Mouse (Mus musculus): ENCODE measurements around the gene Lap3. TPM values are rescaled to one million over a fixed set of nuclear protein-coding genes. Genes with fewer than 3 reads are reported as not detected.
A peak's percentile ranks its signal among the peaks of the same experiment; 100 is the strongest.

Lap3 gene
- total RNA-seq (2015) (16.8 and 20.0 TPM in 2 replicates), total RNA-seq (2017) (19.5 and 22.7 TPM in 2 replicates)

- ATAC-seq (ENCODE audit: poor library complexity, severe bottlenecking) = peak; percentile 93
These were observed at the start of gene Lap3 for GRCm38 (mm10) chr5:45493191-45494092. Gene Lap3 (plus strand): TSS chr5:45493374.

DNA sequence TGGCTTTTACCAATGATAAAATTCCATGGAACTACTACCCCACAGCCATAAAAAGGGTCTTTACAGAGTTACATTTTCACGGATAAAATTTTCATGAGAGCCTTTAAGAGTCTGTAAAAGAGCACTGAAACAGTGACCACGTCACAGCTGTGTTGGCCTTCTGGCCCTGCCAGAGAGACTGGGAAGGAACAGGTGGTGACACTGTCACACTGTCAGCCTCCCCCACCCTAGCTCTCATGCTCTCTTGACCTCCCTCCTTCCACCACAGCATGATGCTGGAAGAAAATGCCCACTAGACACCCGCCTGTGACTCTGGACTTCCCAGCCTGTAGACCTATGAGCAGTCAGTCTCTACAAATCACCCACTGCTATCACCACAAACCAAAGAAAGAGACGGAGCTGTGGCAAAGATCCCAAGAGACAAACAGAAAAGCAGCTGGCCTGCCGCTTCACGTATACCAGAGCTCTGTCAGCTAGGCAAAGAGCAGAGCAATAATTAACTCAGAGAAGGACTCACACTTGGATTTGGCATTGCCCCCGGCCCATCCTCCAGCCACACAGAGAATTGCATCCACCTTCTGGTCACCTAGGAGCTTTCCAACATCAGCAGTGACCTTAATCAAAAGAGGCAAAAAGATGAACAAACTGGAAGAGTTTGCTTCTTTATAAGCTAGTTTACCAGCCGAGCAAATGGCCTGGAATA, 48.9 kb upstream of the Lap3 start:
- no peak for ATAC-seq (ENCODE audit: poor library complexity, severe bottlenecking)

DNA sequence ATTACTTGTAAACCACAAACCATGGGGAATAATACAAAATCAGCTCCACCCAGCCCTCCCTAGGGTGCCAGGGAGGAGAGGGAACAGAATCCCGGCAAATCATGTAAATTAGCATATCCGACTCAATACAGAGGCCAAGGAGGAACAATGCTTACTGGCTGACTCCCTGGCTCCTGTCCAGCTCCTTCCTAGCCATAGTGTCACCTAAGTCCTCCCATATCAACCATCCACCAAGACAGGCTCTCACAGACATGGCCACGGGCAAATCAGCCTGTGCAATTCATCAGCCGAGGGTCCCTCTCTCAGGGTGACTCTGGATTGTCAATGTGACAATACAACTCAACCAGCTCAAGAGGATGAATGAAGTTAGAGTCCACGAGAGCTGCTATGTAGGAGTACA, 44.5 kb upstream of the Lap3 start:
- ATAC-seq (ENCODE audit: poor library complexity, severe bottlenecking) = no peak

GRCm38 (mm10) chr5:45449206-45449605, 44.0 kb upstream of the Lap3 start:
- ATAC-seq (ENCODE audit: poor library complexity, severe bottlenecking) = no peak

- ATAC-seq (ENCODE audit: poor library complexity, severe bottlenecking) = peak; percentile 89
These were observed 43.1 kb upstream of the Lap3 start, which contains the start of gene Qdpr for GRCm38 (mm10) chr5:45449831-45450716. Gene Qdpr (minus strand): TSS chr5:45450236.

DNA sequence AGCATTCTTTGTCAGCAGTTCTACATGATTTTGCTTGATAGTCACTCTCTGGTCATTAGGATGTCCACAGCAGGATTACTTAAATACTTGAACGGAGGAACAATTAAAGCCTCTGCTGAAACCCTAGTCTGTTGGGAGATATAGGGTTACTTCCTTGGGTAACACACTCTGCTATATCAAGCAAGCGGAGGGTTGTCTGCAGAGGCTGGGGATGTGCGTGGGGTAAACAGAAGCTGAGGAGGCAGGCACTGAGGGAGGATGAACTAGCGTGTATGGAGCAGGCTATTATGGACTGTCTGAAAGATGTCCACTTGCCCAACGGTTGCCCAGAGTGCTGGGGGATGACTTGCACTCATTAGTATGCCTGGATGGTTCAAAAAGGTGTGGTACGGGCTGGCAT, 39.7 kb upstream of the Lap3 start, which contains the start of gene Clrn2:
Gene Clrn2 (plus strand): TSS at position 301 of the 400 bp plus-strand sequence.
- ATAC-seq (ENCODE audit: poor library complexity, severe bottlenecking) = no peak

DNA sequence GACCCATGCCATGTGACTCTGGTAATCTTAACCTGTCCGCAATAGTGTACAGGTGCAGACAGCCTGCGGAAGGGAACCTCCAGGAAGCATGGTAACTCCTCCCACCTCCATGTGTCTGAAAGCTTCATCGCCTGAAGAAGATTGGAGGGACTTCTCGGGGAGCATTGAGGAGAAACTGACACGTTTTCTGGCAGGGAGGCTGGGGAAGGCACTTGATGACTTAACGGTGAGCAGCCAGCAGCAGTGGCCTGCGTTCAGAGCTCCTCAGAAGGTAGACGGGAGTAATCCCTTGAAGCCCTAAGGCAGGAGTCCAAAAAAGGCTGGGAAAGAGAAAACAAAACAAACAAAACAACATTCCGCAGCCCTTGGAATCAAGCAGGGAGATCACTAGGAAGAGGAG, 38.7 kb upstream of the Lap3 start:
- no peak for ATAC-seq (ENCODE audit: poor library complexity, severe bottlenecking)

- ATAC-seq (ENCODE audit: poor library complexity, severe bottlenecking) = no peak
These were observed 20.2 kb upstream of the Lap3 start for GRCm38 (mm10) chr5:45472880-45473450.

DNA sequence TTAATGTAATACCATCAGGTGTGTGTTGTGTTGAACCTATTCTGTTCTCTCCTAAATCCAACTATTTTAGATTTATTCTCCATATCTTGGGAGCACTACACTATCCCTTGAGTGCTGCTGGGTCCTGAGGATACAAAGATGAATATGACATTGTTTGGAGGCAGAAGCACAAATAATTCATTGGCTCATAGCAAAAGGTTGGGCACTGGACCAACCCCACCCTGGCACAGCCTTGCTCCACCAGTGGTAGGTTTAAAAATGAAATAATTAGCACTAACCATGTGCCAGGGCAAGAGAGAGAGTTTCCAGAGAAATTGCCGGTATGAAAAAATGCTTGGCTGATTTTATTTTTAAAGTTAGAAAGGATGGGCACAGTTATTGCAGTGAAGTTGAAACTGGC, 19.7 kb upstream of the Lap3 start:
- no peak for ATAC-seq (ENCODE audit: poor library complexity, severe bottlenecking)

DNA sequence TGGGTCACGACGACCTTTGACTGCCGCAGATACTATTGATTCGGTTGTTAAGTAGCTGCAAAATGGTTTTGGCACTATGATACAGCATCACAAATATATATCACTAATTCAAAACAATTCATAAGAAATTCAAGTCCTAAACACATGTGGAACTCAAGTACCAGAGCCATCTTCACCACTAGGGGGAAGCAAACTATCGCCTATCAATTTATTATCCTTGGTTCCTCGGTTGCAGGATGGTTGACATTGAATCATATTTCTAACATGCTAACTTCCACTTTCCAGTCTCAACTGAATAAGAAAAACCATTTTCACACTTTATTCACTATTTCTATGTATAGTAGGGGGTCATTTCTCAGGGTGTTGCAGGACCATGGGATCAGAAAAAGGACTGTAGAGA, 19.0 kb upstream of the Lap3 start:
- peak; percentile 76 for ATAC-seq (ENCODE audit: poor library complexity, severe bottlenecking)

- no peak for ATAC-seq (ENCODE audit: poor library complexity, severe bottlenecking)
These were observed 18.4 kb upstream of the Lap3 start for GRCm38 (mm10) chr5:45474758-45475157.

DNA sequence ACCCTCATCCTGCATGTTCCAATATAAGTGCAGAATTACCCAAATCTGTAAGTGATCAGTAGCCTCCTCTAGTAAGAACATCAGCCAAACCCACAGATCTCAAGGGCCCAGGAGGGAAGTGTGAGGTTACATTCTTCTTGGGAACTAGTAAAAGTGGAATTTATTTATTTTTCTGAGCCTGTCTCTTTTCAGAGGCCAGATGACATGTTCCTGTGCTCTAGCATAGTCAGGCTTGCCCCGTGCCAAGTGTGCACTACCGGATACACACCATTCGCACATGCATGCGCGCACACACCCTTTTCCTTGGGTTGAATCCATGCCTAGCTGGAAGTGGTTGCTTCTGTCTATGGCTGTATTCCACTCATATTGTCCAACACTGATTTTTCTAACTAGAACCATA, 17.4 kb upstream of the Lap3 start:
- no peak for ATAC-seq (ENCODE audit: poor library complexity, severe bottlenecking)

- ATAC-seq (ENCODE audit: poor library complexity, severe bottlenecking) = no peak
These were observed 16.9 kb upstream of the Lap3 start for GRCm38 (mm10) chr5:45476288-45476687.

GRCm38 (mm10) chr5:45477601-45478000, 15.6 kb upstream of the Lap3 start:
- no peak for ATAC-seq (ENCODE audit: poor library complexity, severe bottlenecking)

- no peak for ATAC-seq (ENCODE audit: poor library complexity, severe bottlenecking)
These were observed 13.1 kb upstream of the Lap3 start for GRCm38 (mm10) chr5:45480066-45480465.

- no peak for ATAC-seq (ENCODE audit: poor library complexity, severe bottlenecking)
These were observed 12.0 kb upstream of the Lap3 start for GRCm38 (mm10) chr5:45481125-45481524.

GRCm38 (mm10) chr5:45482607-45483006, 10.6 kb upstream of the Lap3 start:
- no peak for ATAC-seq (ENCODE audit: poor library complexity, severe bottlenecking)

GRCm38 (mm10) chr5:45483654-45484053, 9.5 kb upstream of the Lap3 start:
- no peak for ATAC-seq (ENCODE audit: poor library complexity, severe bottlenecking)

DNA sequence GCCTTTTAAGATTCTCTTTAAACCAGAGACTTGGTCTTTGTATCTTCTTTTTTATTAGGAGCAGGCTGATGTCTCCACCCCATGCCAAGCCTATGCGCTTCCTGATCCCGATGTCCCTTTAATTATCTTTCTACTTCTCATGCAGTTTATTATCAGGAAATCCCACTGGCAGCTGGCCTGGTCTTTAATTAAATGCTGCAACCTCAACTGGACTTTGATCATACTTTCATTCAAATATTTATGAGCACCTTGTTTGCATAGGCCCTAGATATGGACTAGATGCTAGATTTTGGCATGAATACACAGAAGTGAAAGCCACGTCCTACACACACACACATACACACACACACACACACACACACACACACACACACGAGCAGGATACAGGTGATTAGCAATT, 1.4 kb upstream of the Lap3 start:
- no peak for ATAC-seq (ENCODE audit: poor library complexity, severe bottlenecking)

DNA sequence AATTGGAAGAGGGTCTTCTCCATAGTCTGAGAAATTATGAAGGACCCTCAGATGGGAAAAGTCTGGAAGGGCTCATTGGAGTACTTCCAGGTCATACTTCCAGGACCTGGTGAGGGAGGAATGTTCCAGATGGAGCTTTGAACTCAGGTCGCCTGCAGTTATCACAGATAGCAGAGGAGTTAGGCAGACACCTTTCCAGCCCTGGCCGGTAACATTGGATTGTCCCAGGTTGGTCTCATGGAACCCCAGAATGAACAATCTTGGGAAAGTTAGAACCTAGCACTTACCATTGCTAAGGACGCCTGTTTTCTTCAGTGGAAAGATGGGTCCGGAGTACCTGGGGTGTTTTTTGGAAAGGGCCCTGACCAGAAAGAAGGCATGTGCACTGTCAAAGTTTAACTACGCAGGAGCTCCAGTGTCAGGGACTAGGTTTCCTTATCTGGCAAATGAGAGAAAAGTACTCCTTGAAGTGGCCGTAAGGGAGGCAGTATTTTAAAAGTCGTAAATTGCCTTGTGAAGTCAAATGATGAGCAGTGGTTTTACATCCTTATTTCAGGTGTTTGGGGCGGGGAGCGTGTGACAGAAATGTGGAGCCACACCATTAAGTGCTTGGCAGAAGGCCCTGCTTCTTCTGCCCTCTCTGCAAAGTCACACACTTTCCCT, 1.1 kb downstream of the Lap3 start:
- no peak for ATAC-seq (ENCODE audit: poor library complexity, severe bottlenecking)

Data from megakaryocyte, adult 5-6 weeks (primary cell).